Mouse (Mus musculus): Measurements from ENCODE around the gene Snx21.

Gene Snx21

GRCm38 (mm10) chr2:164785481-164786387 lies at the start of gene Snx21:
TSS of gene Snx21 (plus strand) at chr2:164785823.
- DNase-seq (ENCODE audit: low spot score in 2 of 2) = peak; percentile 94 to 95

DNA sequence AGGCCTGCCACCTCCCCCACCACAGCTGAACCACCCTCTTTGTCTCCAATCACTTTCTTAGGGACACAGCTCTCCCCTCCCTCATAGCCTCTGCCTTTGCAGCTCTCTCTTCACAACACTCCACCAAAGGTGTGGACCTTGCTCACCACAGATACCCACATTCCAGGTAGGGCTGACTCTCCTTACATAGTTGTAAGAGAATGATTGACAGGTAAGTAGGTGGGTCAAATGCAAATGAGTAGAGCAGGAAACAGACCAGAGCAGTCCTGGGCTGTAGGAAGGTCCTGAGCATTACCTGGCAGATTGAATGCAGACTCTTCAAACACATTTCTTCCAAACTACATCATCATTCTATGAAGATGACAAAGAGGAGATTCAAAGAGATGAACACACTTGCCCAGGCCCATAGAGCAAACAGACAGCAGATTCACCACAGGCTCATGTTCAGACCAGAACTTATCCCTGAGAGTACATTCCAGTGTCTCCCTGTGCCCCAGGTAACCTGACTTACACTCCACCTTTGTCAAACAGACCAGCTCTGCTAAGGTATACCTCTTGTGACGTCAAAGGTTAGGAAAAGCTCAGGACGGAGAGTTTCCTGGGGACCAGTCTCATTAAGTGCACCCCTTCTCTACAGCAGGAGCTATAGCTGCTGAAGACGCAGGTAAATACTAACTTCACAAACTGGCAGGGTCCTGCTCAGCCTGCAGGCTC lies 48.1 kb upstream of the Snx21 start:
- no peak for DNase-seq (ENCODE audit: low spot score in 2 of 2)

- DNase-seq (ENCODE audit: low spot score in 2 of 2) = no peak
Observed at GRCm38 (mm10) chr2:164739876-164740275, 45.7 kb upstream of the Snx21 start.

- DNase-seq (ENCODE audit: low spot score in 2 of 2) = no peak
Observed at GRCm38 (mm10) chr2:164744987-164745386, 40.6 kb upstream of the Snx21 start.

- DNase-seq (ENCODE audit: low spot score in 2 of 2) = peak; percentile 91 to 93
Observed at GRCm38 (mm10) chr2:164745843-164746479, 39.7 kb upstream of the Snx21 start, which contains the start of the genes Wfdc3 and Dnttip1. TSS of gene Wfdc3 (minus strand) at chr2:164745931. TSS of gene Dnttip1 (plus strand) at chr2:164745983.

GRCm38 (mm10) chr2:164746693-164747092 lies 38.9 kb upstream of the Snx21 start:
- no peak for DNase-seq (ENCODE audit: low spot score in 2 of 2)

DNA sequence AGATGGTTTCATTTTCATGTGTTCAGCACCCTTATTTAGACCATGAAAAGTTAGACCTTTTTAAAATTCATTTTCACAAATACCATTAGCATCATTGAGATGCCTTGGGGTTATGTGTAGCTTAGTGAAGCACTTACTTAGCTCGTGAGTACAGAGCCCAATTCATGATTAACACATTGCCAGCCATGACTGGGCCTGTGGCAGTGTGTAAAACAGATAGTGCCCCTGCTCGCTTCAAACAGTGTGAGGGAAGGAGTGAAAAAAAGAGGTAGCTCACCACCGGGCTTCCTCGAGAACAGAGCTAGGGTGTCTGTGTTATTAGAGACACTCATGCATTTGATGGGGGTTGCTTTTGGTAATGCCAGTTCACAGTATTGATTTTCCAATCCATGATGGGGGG lies 37.4 kb upstream of the Snx21 start:
- DNase-seq (ENCODE audit: low spot score in 2 of 2) = no peak

DNA sequence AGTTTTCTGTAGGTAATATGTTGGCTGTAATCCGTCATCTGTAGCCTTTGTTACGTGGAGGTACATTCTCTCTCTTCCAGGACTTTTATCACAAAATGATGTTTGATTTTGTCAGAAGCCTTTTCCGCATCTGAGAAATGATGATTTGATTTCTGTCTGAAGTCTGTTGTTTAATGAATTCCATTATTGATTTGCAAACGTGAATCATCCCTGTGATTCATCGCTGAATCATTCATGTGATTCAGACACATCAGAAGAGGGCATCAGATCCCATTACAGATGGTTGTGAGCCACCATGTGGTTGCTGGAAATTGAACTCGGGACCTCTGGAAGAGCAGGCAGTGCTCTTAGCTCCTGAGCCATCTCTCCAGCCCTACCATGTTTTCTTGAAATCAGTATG lies 36.6 kb upstream of the Snx21 start:
- no peak for DNase-seq (ENCODE audit: low spot score in 2 of 2)

- DNase-seq (ENCODE audit: low spot score in 2 of 2) = no peak
Observed at GRCm38 (mm10) chr2:164752454-164752853, 33.2 kb upstream of the Snx21 start.

- DNase-seq (ENCODE audit: low spot score in 2 of 2) = no peak
Observed at GRCm38 (mm10) chr2:164754105-164754504, 31.5 kb upstream of the Snx21 start.

GRCm38 (mm10) chr2:164754800-164755199 lies 30.8 kb upstream of the Snx21 start:
- peak; percentile 42 to 61 for DNase-seq (ENCODE audit: low spot score in 2 of 2)

DNA sequence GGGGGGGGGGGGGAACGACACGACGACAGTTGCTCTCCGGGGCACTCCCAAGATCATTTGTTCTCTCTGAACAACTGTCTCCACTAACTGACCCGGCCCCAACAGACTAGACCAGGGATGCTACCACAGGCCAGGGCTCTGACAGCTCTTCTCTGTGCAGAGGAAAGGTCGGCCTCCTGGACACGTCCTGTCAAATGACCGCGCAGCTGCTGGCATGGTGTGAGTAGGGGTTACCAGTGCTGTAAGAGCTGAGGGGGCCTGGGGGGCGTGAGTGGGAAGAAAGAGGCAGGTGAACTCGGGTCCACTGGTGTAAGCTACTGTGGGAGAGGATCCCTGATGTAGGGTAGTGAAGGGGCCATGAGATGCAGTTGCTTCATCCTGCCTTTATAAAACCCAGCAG lies 27.8 kb upstream of the Snx21 start:
- no peak for DNase-seq (ENCODE audit: low spot score in 2 of 2)

GRCm38 (mm10) chr2:164758692-164759091 lies 26.9 kb upstream of the Snx21 start:
- DNase-seq (ENCODE audit: low spot score in 2 of 2) = no peak

DNA sequence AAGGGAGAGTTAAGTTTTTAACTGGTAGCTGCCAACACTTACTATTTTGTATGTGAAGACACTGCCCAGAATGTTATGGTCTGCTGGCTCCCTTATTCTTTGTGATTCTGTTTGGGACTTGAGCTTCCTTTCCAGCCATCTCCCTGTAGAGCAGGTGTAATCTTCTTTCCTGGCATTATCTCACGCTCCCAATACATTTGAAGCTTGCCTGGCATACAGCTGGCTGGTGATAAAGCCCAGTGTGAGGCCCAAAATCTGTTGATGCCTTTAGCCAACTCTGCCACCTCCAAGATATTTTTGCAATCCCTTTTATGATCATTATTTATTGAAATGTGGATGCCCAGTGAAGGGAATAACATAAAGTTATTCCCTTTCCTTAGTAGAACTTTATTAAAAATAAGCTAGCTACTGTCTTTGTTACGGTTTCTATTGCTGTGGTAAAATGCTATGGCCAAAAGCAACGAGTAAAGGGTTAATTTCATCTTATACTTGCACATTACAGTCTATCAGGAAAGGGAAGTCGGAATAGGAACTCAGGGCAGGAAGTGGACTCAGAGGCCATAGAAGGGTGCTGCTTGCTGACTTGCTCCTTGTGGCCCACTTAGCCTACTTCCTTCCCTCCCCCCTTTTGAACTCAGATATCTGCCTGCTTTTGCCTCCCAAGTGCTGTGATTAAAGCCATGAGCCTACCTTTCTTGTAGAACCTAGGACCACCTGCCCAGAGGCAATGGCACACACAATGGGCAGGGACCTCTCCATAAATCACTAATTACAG lies 25.4 kb upstream of the Snx21 start:
- DNase-seq (ENCODE audit: low spot score in 2 of 2) = no peak

DNA sequence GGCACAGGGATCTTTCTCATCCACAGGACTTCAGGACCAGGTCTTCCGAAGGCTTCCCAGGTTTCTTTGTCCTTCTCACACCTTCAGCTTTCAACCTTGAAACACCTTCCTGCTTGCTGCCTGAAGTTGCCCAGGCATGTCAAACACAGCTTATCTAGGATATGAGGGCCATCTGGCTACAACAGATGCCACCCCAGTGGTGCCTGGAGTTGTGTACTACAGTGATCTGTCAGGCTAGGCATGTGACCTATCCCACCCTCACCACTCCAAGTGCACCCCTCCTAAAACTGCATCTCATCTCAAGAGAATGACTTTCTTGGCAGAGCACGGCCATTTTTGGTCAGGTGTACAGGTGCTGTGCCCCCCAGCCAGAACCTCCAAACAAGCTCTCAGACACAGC lies 24.1 kb upstream of the Snx21 start:
- DNase-seq (ENCODE audit: low spot score in 2 of 2) = no peak

DNA sequence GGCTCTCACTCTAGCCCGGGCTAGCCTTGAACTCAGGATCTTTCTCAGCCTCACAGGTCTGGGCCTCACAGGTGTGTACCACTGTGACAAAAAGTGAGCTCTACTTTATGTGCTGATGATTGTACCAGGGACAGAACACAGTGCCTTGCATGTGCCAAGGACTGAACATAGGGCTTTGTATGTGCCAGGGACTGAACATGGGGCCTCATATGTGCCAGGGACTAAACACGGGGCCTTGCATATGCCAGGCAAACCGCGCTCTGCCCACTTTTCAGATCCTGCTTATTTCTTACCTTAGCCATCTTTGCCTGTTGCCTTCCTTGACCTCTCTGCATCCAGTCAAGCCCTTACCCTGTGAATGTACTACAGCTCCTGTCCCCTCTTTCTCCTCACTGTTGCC lies 23.7 kb upstream of the Snx21 start:
- DNase-seq (ENCODE audit: low spot score in 2 of 2) = no peak

- no peak for DNase-seq (ENCODE audit: low spot score in 2 of 2)
Observed at GRCm38 (mm10) chr2:164762593-164762992, 23.0 kb upstream of the Snx21 start.

DNA sequence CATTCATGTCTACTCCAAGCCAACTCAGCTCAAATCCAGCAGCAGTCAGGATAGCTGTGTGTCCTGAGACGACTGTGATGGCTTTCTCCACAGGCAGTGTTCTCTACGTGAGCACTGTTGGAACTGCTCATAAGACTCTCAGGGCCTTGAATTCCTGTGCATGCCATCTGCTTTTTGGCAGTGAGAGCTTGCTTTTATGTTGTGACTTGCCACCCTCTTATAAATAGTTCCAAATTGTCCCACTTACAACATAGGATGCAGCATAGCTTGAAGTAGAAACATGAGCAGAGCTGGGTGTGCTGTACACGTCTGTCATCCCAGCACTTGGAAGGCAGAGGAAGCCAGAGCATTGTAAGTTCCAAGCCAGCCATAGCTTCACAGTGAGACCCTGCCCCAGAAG lies 19.8 kb upstream of the Snx21 start:
- DNase-seq (ENCODE audit: low spot score in 2 of 2) = no peak

- no peak for DNase-seq (ENCODE audit: low spot score in 2 of 2)
Observed at GRCm38 (mm10) chr2:164767812-164768540, 17.6 kb upstream of the Snx21 start.

- DNase-seq (ENCODE audit: low spot score in 2 of 2) = peak; percentile 99
Observed at GRCm38 (mm10) chr2:164769258-164770037, 16.2 kb upstream of the Snx21 start, which contains the start of gene Ube2c. TSS of gene Ube2c (plus strand) at chr2:164769898.

Measured in heart, adult 9 months (tissue).